Mouse (Mus musculus) c-Kit-negative CD71-positive TER-119-positive erythroid progenitor cells, embryonic 14.5 days (primary cell): Measurements from ENCODE around the gene Ralgps1.

Experiments used
- DNase-seq: peaks from one replicate; pipeline ENCODE4 v3.0.0-alpha.2; 2013; ENCODE audit warnings: low read depth, low spot score

Gene Ralgps1

GRCm38 (mm10) chr2:33321641-33322040 is 49.6 kb downstream of the Ralgps1 start:
- DNase-seq, result no peak

DNA sequence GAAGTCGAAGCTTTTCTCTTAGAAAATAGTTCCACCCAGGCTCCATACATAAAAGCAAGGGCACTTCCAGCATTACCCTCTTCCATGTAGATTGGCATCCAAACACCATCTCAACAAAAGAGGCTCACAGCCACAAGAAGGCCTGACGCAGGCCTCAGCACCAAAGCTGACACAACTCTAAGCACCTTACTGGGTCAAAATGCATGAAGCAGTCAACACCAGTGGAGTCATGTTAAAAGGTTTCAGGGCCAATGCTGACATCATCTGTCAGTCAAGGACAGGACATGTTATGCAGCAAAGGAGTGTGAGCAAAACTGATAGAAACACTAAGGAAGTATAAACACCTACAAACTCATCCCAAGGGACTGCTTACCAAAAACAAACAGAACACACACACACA is 50.3 kb downstream of the Ralgps1 start:
- DNase-seq, result no peak

GRCm38 (mm10) chr2:33320568-33320967 is 50.7 kb downstream of the Ralgps1 start:
- DNase-seq, result no peak

DNA sequence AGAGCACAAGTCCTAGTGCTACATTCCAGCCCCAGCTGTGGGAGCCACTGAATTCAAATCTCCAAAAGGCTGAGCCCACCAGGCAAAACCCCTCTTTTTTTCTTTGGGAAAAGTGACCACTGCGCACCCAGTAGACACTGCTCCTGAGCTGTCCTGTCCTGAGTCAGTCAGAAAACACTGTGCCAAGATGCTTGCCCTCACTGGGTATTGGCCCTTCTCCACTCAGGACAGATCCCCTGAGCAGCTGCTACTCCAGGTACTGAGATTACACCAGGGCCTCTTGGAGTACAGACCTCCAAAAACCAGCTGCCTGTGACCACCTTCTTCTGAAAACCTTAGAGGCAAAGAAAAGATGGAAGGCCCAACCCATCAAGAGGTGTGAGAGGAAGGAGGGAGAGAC is 51.4 kb downstream of the Ralgps1 start:
- no peak for DNase-seq

DNA sequence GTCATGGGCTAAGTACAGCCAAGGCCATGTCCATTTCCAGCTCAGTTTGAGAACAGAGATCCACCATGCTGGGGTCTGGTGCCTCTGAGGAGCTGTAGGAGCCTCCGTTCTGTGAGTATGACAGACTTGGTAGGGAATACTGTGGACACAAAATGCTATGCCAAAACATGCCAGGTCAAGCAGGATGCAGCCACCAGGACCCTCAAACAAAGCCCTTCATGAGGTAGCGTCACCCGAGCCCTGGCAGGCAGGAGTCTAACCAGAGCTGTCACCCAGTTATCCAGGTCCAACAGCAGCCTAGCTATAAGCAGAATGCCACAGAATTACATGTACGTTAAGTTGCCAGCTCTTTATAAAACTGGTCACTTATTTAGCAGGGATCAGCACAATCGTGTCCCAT is 51.8 kb downstream of the Ralgps1 start:
- no peak for DNase-seq

- DNase-seq, result no peak
Observed at GRCm38 (mm10) chr2:33318491-33318964, 52.8 kb downstream of the Ralgps1 start.

- DNase-seq, result no peak
Observed at GRCm38 (mm10) chr2:33316516-33316915, 54.8 kb downstream of the Ralgps1 start.

GRCm38 (mm10) chr2:33316063-33316405 is 55.3 kb downstream of the Ralgps1 start:
- no peak for DNase-seq

- no peak for DNase-seq
Observed at GRCm38 (mm10) chr2:33315233-33316062, 55.8 kb downstream of the Ralgps1 start.

DNA sequence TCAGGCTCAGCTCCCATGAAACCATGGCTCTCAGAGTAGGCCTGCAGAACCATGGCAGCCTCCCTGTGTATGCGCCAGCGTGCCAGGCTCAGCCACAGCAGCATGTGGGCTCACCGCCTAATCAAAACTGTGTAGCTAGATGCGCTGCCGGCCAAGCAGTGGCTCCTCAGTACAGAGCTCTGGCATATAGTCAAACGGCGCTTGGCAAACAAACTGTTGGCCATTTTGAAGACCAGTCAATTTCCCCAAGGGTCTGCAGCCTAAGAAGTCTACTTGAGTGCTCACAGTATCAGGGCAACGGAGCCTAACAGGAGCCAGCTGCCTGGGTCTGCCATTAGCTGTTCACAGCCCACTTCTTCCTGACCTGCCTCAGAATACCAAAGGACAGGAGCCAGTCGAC is 61.9 kb downstream of the Ralgps1 start:
- no peak for DNase-seq

- no peak for DNase-seq
Observed at GRCm38 (mm10) chr2:33306565-33306964, 64.7 kb downstream of the Ralgps1 start.

- no peak for DNase-seq
Observed at GRCm38 (mm10) chr2:33303416-33303947, 67.8 kb downstream of the Ralgps1 start.

- no peak for DNase-seq
Observed at GRCm38 (mm10) chr2:33302828-33303227, 68.5 kb downstream of the Ralgps1 start.

- DNase-seq, result no peak
Observed at GRCm38 (mm10) chr2:33302405-33302804, 68.9 kb downstream of the Ralgps1 start.

- DNase-seq, result no peak
Observed at GRCm38 (mm10) chr2:33300371-33301046, 70.8 kb downstream of the Ralgps1 start.

DNA sequence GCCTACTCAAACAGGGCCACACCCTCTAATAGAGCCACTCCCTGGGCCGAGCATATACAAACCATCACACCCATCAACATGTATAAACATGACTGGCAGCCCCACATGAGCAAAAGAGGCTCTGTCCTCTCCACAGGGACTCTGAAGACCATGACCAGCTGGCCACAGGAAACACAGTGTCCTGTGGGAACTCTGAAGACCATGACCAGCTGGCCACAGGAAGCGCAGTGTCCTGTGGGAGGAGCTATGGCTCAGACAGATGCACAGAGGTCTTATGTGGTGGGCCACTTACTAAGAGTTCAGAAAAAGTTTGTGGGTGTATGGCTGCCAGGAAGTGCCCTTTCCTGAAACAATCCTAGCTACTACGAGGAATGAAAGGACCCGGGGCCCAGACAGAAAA is 72.4 kb downstream of the Ralgps1 start:
- DNase-seq, result no peak

DNA sequence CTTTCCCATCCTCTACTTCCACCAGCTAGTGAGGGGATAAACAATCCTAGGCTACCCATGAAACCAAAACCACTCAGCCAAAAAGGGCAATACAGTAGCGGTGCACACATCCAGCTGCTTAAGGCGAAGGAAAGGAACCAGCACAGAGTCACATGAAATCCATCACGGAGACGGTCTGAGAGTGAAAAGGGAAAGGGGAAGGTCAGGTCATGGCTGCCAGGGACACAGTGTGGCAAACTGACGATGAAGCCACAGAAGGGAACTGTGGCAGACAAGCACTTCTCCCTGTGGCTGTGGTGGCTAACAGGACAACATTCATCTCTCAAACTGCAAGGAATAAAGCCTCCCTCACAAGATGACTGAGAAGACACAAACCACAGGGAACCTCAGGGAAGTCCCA is 76.2 kb downstream of the Ralgps1 start:
- DNase-seq, result no peak

- DNase-seq, result no peak
Observed at GRCm38 (mm10) chr2:33292057-33292456, 79.2 kb downstream of the Ralgps1 start.

DNA sequence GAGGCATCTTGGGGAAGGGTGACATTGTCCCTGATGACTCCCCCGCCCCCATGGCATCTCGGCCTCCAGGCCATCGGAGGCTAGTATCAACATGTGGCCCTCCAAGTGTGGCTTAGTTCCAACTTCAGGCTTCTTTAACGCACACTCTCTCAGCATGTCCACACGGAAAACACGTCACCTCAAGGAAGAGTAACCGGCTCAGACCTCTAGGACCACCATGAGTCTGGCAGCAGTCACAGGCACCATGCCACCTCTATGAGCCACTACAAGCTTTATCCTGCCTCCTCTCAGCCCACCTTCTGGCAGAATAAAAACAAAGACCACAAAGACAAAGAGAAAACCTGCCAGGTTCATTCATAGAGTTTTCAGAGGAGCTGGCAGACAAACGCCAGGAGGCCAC is 80.8 kb downstream of the Ralgps1 start:
- no peak for DNase-seq

GRCm38 (mm10) chr2:33288837-33289236 is 82.4 kb downstream of the Ralgps1 start:
- no peak for DNase-seq

DNA sequence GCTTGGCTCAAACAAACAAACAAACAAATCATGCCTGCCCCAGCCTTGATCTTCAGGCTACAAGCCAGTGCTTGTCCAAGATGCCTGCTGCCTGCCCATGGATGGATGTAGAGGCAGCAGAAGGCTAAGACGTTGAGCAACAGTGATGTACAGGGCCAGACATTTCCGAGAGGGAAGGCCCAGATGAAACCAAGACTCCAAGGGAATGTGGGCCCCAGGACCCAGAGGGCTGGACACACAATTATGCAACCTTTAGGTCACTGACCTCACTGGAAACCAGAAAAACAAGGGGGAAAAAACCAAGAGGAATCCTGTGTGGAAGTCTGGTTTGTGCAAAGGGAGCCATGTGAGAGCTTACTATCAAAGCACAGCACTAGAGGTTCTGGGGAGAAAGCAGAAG is 87.6 kb downstream of the Ralgps1 start:
- no peak for DNase-seq

GRCm38 (mm10) chr2:33282877-33283276 is 88.4 kb downstream of the Ralgps1 start:
- no peak for DNase-seq

DNA sequence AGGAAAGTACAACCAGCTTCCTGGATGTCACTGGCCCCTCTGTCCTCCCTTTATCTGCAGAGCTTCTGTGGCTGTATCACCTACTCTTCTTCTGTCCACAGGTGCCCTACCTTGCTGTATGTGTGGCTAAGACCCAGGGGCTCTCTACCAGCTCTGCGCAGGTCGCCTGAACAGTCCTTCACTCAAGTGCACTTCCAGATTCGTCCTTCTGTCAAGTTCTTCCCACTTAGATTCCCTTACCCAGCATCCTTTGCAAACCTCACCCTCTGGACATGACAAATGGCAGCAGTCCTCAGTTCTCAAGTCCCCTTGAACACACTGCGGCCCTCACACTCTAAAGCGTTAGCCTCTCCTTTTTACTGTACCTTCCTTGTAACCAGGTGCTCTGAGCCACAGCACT is 89.5 kb downstream of the Ralgps1 start:
- DNase-seq, result no peak
